Mouse (Mus musculus) liver, embryonic 11.5 days (tissue): ENCODE measurements at regions not wholly inside any gene's neighbourhood (a gene's known extent, or its start where the extent isn't known, plus 50 kb on each side); places are given as distances from the start of the nearest gene placed in this dataset.

Experiments used
- ATAC-seq: fragments of 200-750 bp; cut with Nextera tagmentation; replicated peaks from 2 replicates; pipeline ENCODE4 v1.8.0; 2017; ENCODE audit warnings: moderate number of reproducible peaks, mild to moderate bottlenecking, moderate TSS enrichment, moderate library complexity; ENCODE audit not compliant: low FRiP score
- DNase-seq: peaks from one replicate; pipeline ENCODE4 v3.0.0-alpha.2; 2017; ENCODE audit warnings: low spot score
- H3K27ac ChIP-seq: fragments of 300-500 bp; sonication (generic); 2 replicates; pipeline ENCODE4 v1.5.1; 2014; ENCODE audit warnings: mild to moderate bottlenecking, low read depth, low read length, control low read depth
- H3K27me3 ChIP-seq: fragments of 300-500 bp; sonication (generic); replicated peaks from 2 replicates; pipeline ENCODE4 v1.6.1; 2014; ENCODE audit warnings: low read length, mixed read lengths; ENCODE audit not compliant: control insufficient read depth, insufficient read depth
- H3K36me3 ChIP-seq: fragments of 300-500 bp; sonication (generic); 2 replicates; pipeline ENCODE4 v1.6.1; 2014; ENCODE audit warnings: mild to moderate bottlenecking, low read length, moderate library complexity, mixed read lengths; ENCODE audit not compliant: control insufficient read depth, insufficient read depth
- H3K4me1 ChIP-seq: fragments of 300-500 bp; sonication (generic); replicated peaks from 2 replicates; pipeline ENCODE4 v1.6.1; 2014; ENCODE audit warnings: low read length, mixed read lengths; ENCODE audit not compliant: control insufficient read depth, insufficient read depth
- H3K4me2 ChIP-seq: fragments of 300-500 bp; sonication (generic); 2 replicates; pipeline ENCODE4 v1.6.1; 2014; ENCODE audit warnings: mild to moderate bottlenecking, control low read depth, moderate library complexity
- H3K4me3 ChIP-seq: fragments of 300-500 bp; sonication (generic); 2 replicates; pipeline ENCODE4 v1.5.1; 2014; ENCODE audit warnings: low read depth, low read length, control low read depth
- H3K9ac ChIP-seq: fragments of 300-500 bp; sonication (generic); 2 replicates; pipeline ENCODE4 v1.6.1; 2014; ENCODE audit warnings: low read depth, low read length, control low read depth
- H3K9me3 ChIP-seq: fragments of 300-500 bp; sonication (generic); 2 replicates; pipeline ENCODE4 v1.6.1; 2016; ENCODE audit warnings: low read length, inconsistent platforms, mixed read lengths; ENCODE audit not compliant: control insufficient read depth
- WGBS: fragments of 180-500 bp; shearing (Covaris S2); extraction: QIAGEN DNeasy Blood & Tissue Kit; methylation state at CpG from one replicate; pipeline ENCODE4 v1.1.7; 2014; 5-methylcytosine and 5-hydroxymethylcytosine counted together

DNA sequence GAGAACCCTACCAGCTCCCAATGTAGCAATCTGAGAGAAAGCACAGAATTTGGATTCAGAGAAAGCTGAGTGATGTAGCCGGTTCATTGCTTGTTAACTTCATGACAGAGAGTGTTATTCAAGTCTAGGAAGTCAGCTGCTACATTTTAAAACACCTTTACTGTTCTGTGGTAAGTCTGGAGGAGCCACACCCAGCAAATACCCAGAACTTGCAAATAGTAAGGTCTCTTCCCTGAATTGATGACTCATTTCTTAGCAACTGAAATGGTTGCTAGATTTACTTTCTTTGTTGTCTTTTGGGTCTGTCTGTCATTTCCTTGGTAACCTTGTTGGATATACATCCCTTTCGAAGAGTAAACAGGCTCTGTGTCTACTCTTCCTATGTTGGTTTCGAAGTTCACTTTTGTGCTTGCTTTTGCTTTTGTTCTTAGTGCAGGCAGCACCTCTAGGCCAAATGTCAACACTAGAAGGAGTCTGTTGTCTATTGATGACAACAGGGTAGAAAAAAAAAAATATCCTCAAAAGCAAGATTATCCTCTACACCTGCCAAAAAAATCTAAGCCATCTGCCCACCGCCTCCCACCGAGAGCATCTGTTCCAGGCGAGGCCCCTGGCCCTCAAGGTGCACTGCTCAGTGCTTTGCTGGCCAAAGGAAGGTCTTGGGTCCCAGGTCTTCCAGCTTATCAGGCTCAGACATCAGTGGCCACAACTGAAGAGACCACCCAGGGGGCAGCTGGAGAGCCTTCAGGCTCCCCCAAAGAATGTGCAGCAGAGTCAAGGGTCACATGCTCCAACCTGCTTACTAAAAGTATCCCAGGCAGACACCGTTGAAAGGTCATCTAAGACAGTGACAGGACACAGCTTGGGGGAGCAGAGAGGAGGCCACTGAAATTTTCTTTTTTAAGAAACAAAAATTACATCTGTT lies 372.3 kb upstream of the Nfe2l3 start:
- ATAC-seq = no peak
- Histone ChIP-seq H3K4me3 (no peak overlapping the region), H3K27ac (no peak overlapping the region), H3K9ac (no peak overlapping the region), H3K27me3 (no peaks in the 10 kb centered on the region), H3K4me1 (no peaks in the 10 kb centered on the region), H3K9me3 (no peaks in the 10 kb centered on the region), H3K4me2 (no peak overlapping the region), H3K36me3 (no peaks in the 10 kb centered on the region)
- no peak for DNase-seq
- 73% methylated on average over 7 of the region's 7 CpGs for WGBS

DNA sequence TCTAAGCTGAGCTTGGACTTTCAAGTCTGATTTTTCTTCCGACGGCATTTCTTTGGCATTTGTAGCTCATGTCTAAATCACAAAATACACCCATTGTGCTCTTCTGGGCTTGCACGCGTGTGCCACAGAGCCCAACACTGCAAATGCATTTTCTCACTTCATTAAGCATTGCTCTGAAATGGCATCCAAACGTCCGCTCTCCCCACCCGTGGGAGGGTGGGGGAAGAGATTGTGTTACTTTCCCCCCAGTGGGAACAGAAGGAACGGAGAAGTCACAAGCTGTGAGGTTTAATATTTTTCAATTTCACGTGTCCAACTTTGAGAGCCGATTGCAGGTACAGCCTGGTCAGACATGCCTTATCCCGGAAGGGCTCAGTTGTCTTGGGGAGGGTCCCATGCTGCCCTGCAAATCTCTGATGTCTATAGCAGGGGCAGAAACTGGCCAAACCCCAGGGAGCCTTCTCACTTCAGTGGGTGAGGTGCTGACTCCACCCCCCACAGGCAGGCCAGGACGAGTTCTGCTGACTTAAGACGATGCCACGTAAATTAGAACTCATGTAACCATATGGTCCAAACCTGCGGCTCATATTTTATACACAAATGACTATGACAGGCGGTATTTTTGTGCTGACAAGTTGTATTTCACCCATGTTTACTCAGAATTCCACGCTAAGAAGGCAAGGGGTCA lies 371.5 kb upstream of the Nfe2l3 start:
- no peak for ATAC-seq
- no peak overlapping the region for H3K4me2 ChIP-seq
- WGBS = 72% methylated on average over 17 of the region's 17 CpGs

DNA sequence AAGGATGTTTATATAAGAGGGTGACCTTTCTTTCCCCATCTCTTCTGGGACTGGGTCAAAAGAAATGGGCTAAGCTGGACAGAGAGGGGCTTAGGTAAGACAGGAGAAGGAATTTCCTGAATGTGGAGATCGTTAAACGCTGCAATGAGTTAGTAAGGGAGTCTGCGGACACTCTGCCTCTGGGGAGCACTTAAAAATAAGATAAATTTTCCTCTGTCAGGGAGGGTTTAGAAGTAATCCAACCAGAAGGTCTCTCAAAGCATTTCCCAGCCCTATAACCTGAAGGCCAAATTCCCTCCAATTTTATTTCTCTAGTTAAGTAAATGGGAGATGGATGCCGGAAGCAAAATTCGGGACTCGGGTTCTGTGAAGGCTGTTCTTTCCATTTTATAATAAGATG lies 367.3 kb upstream of the Nfe2l3 start:
- no peak for ATAC-seq
- H3K27ac ChIP-seq = no peak overlapping the region
- no peaks in the 10 kb centered on the region for H3K9me3 ChIP-seq
- H3K27me3 ChIP-seq = no peaks in the 10 kb centered on the region
- H3K36me3 ChIP-seq = no peaks in the 10 kb centered on the region
- no peak for DNase-seq
- WGBS = 69% methylated on average over 6 of the region's 6 CpGs
- H3K4me2 ChIP-seq = no peak overlapping the region
- no peaks in the 10 kb centered on the region for H3K4me1 ChIP-seq
- H3K4me3 ChIP-seq = no peak overlapping the region
- H3K9ac ChIP-seq = no peak overlapping the region

More for the DNA sequence above, 371.5 kb upstream of the Nfe2l3 start:
- Histone ChIP-seq H3K27ac (no peak overlapping the region), H3K4me3 (no peak overlapping the region), H3K36me3 (no peaks in the 10 kb centered on the region), H3K4me1 (no peaks in the 10 kb centered on the region), H3K9ac (no peak overlapping the region), H3K27me3 (no peaks in the 10 kb centered on the region), H3K9me3 (no peaks in the 10 kb centered on the region)
- no peak for DNase-seq

DNA sequence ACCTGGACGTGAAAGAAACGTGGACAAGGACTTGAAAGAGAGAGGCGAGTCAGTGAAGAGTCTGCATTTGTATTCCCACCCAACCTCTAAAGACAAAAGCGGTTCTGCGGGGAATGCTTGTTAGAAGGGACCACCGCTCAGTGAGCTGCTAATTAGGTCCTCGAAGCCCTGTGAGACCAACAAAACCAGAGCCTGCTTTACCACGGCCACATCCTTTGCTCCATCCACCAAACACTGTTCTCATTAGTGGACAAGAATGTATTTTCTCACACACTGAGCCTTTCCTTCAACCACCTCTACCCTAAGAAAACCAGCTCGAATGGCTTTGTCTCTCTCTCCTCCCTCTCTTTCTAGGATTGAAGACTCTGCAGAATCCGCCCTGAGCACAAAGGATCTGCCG lies 365.1 kb upstream of the Nfe2l3 start:
- no peaks in the 10 kb centered on the region for H3K4me1 ChIP-seq
- H3K27ac ChIP-seq = no peak overlapping the region
- no peaks in the 10 kb centered on the region for H3K36me3 ChIP-seq
- H3K27me3 ChIP-seq = no peaks in the 10 kb centered on the region
- DNase-seq (no peak), ATAC-seq (no peak)
- no peaks in the 10 kb centered on the region for H3K9me3 ChIP-seq
- no peak overlapping the region for H3K4me3 ChIP-seq
- no peak overlapping the region for H3K4me2 ChIP-seq
- no peak overlapping the region for H3K9ac ChIP-seq
- WGBS = 76% methylated on average over 11 of the region's 11 CpGs

DNA sequence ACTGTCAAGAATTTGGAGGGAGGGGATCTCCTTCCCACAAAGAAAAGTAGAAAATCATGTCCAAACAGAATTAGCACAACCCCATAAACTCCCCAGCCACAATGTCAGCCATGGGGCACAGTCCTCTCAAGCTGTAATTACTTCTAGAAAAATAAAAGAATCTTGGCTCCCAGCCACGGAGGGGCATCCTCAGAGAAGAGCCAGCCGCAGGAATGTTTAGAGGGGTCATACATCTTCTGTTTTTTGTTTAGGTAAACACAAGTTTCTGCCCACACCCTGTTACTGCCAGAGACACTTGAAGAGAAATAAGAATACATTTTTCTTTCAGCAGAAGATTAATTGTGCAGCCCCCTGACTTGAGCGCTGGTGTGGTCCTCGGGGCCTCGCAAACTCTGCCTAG lies 362.5 kb upstream of the Nfe2l3 start:
- no peaks in the 10 kb centered on the region for H3K27me3 ChIP-seq
- H3K27ac ChIP-seq = no peak overlapping the region
- H3K36me3 ChIP-seq = no peaks in the 10 kb centered on the region
- ATAC-seq = no peak
- no peaks in the 10 kb centered on the region for H3K9me3 ChIP-seq
- no peak overlapping the region for H3K9ac ChIP-seq
- WGBS = 65% methylated on average over 5 of the region's 5 CpGs
- H3K4me1 ChIP-seq = no peaks in the 10 kb centered on the region; the same call in 1 of the 2 replicates
- no peak overlapping the region for H3K4me3 ChIP-seq
- DNase-seq = no peak
- no peak overlapping the region for H3K4me2 ChIP-seq

DNA sequence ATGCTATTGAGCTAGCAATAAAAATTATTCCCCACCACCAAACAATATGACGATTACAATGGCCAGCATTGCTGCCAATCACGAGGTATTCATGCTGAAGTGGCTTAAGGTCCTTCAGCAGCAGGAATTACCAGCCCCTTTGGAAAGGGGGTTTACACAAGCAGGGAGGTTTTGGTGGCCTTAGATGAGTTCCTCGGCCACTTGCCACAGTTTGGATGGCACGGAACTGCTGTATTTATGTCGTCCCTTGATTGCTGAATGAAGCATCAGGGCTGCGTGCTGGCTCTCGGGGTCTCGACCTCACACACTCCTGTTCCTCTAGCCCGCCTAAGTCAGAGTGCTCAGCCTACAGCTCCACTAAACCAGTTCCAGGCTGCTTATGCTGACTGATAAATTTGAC lies 361.2 kb upstream of the Nfe2l3 start:
- WGBS = 58% methylated on average over 9 of the region's 9 CpGs

DNA sequence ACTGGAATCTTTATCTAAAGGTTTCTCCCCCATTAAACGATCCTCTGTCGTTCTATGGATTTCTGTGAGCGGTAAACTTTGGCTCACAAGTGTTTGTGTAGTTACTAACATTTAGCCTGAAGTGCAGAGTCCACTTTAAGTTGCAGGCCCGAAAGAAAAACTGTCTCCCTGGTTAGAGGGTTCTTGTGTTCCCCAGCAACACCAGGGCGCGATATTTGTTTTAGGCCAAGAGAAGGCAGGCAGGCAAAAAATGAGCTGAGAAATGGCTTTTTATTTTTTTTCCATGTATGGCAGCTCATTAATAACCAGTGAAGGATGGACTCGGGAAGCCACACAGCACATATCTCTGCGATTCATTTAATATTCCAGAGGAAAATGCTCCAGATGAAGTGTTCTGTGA lies 357.4 kb upstream of the Nfe2l3 start:
- no peaks in the 10 kb centered on the region for H3K36me3 ChIP-seq
- H3K9me3 ChIP-seq = no peaks in the 10 kb centered on the region
- no peaks in the 10 kb centered on the region; the same call in 1 of the 2 replicates for H3K4me1 ChIP-seq
- H3K27ac ChIP-seq = no peak overlapping the region
- DNase-seq = no peak
- no peak overlapping the region for H3K4me2 ChIP-seq
- H3K4me3 ChIP-seq = no peak overlapping the region
- 66% methylated on average over 8 of the region's 8 CpGs for WGBS
- H3K27me3 ChIP-seq = no peaks in the 10 kb centered on the region
- ATAC-seq = no peak
- no peak overlapping the region for H3K9ac ChIP-seq

More for the DNA sequence above, 361.2 kb upstream of the Nfe2l3 start:
- DNase-seq = no peak
- H3K4me1 ChIP-seq = no peaks in the 10 kb centered on the region; the same call in 1 of the 2 replicates
- no peaks in the 10 kb centered on the region for H3K27me3 ChIP-seq
- no peak for ATAC-seq
- no peak overlapping the region for H3K9ac ChIP-seq
- H3K36me3 ChIP-seq = no peaks in the 10 kb centered on the region
- H3K4me3 ChIP-seq = no peak overlapping the region
- no peak overlapping the region for H3K4me2 ChIP-seq
- no peak overlapping the region for H3K27ac ChIP-seq
- H3K9me3 ChIP-seq = no peaks in the 10 kb centered on the region

DNA sequence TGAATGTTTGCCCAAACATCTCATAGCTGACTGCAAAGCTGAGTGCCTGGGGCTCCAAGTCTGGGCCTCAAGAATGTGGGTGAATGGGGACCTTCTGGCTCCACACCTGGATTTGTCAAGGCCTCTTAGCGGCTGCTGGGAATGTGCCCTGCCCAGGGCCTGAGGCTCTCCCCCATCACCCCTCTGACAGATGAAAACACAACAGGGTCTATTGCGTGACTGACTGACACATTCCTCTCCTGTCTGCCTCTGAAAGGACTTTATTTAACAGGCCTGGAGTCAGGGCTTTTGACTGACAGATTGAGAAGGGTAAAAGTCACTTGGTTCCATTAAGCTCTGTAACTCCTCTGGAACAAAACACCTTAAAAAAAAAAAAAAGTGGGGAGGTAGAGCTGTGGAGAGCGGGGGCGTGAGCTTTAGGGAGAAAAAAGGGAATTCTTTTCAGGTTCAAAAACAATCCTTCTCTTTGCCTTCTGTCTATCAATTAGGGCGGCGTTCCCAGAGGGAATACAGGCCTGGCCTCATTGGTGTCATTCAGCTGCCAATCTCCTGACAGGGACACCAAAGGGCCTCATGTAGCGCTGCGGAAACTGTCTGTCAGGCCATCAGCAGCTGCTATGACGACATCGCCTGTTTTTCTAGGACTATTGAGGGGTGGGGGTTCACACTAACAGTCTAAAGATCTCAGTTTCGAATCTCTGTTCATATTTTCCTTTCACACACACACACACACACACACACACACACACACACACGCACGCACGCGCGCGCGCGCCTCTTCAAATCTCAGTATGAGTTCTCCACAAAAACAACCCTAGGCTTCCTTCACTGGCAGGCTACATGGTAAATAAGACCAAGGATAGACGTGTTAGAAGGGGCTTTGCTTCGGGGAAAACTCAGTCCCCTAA lies 355.4 kb upstream of the Nfe2l3 start:
- no peak overlapping the region for H3K4me3 ChIP-seq
- H3K4me1 ChIP-seq = no peaks in the 10 kb centered on the region; the same call in 1 of the 2 replicates
- DNase-seq = no peak
- H3K27ac ChIP-seq = no peak overlapping the region
- WGBS = 79% methylated on average over 21 of the region's 21 CpGs
- no peaks in the 10 kb centered on the region for H3K36me3 ChIP-seq
- ATAC-seq = no peak
- H3K4me2 ChIP-seq = no peak overlapping the region
- H3K27me3 ChIP-seq = no peaks in the 10 kb centered on the region
- no peak overlapping the region for H3K9ac ChIP-seq
- H3K9me3 ChIP-seq = no peaks in the 10 kb centered on the region
